Mouse (Mus musculus) forebrain, embryonic 11.5 days (tissue): Measurements from ENCODE around the gene Ugt1a1. TPM values are rescaled to one million over a fixed set of nuclear protein-coding genes. Genes with fewer than 3 reads are reported as not detected.
"Not testable (repeated sequence)": the region's sequence is repeated elsewhere in the genome, so short reads cannot be mapped to it uniquely, and the experiment has no call there.

Experiments
- ATAC-seq: fragments of 200-750 bp; cut with Nextera tagmentation; replicated peaks from 2 replicates; pipeline ENCODE4 v1.8.0; 2017; ENCODE audit warnings: moderate TSS enrichment; ENCODE audit not compliant: low FRiP score
- DNase-seq: peaks from one replicate; pipeline ENCODE4 v3.0.0-alpha.2; 2017; ENCODE audit warnings: low spot score
- H3K27ac ChIP-seq: fragments of 300-500 bp; sonication (generic); 2 replicates; pipeline ENCODE4 v1.5.1; 2014; ENCODE audit warnings: low read depth, low read length
- H3K27me3 ChIP-seq: fragments of 300-500 bp; sonication (generic); 2 replicates; pipeline ENCODE4 v1.6.1; 2014; ENCODE audit warnings: mild to moderate bottlenecking, low read length, mixed read lengths; ENCODE audit not compliant: control insufficient read depth, insufficient read depth
- H3K36me3 ChIP-seq: fragments of 300-500 bp; sonication (generic); 2 replicates; pipeline ENCODE4 v1.6.1; 2014; ENCODE audit warnings: mild to moderate bottlenecking, low read length, moderate library complexity, mixed read lengths; ENCODE audit not compliant: control insufficient read depth, insufficient read depth
- H3K4me1 ChIP-seq: fragments of 300-500 bp; sonication (generic); replicated peaks from 2 replicates; pipeline ENCODE4 v1.6.1; 2014; ENCODE audit warnings: low read length, mixed read lengths; ENCODE audit not compliant: control insufficient read depth, insufficient read depth
- H3K4me2 ChIP-seq: fragments of 300-500 bp; sonication (generic); 2 replicates; pipeline ENCODE4 v1.6.1; 2014; ENCODE audit warnings: low read depth, mild to moderate bottlenecking, low read length, moderate library complexity, mixed read lengths; ENCODE audit not compliant: severe bottlenecking
- H3K4me3 ChIP-seq: fragments of 300-500 bp; sonication (generic); 2 replicates; pipeline ENCODE4 v1.5.1; 2014; ENCODE audit warnings: low read depth, low read length
- H3K9ac ChIP-seq: fragments of 300-500 bp; sonication (generic); 2 replicates; pipeline ENCODE4 v1.6.1; 2014; ENCODE audit warnings: low read length
- H3K9me3 ChIP-seq: fragments of 300-500 bp; sonication (generic); 2 replicates; pipeline ENCODE4 v1.6.1; 2016; ENCODE audit warnings: low read length, mixed read lengths; ENCODE audit not compliant: control insufficient read depth
- WGBS: fragments of 180-500 bp; shearing (Covaris S2); extraction: QIAGEN DNeasy Blood & Tissue Kit; methylation state at CpG from one replicate; pipeline ENCODE4 v1.1.7; 2014; 5-methylcytosine and 5-hydroxymethylcytosine counted together
- polyA plus RNA-seq: library from polyadenylated mRNA; unstranded; fragments of >200 nt; fragmentation: Nextera tagmentation; extraction: Ambion mirVana; gene quantifications from 2 replicates; pipeline ENCODE4 v1.2.1, GENCODE M21; 2014

The Ugt1a1 gene
- polyA plus RNA-seq, 1 experiment from 2014 or later, result not detected

DNA sequence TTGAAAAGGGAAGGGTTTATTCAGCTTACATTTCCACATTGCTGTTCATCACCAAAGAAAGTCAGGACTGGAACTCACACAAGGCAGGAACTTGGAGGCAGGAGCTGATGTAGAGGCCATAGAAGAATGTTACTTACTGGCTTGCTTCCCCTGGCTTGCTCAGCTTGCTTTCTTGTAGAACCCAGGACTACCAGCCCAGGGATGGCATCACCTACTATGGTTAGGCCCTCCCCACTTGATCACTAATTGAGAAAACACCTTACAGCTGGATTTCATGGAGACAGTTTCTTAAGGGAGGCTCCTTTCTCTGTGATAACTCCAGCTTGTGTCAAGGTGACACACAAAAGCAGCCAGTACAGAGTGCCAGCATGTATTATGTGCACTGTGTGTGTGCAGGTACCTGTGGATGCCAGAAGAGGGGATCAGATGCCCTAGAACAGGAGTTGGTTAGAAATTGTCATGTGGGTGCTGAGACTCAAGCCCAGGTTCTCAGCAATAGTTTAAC lies 11.3 kb downstream of the Ugt1a1 start:
- DNase-seq, result peak; percentile 53
- H3K4me3 ChIP-seq, H3K9ac ChIP-seq, H3K4me1 ChIP-seq, H3K27ac ChIP-seq, ATAC-seq, H3K27me3 ChIP-seq, H3K36me3 ChIP-seq, H3K4me2 ChIP-seq: not testable (repeated sequence)
- peaks cover 31% of the 10 kb centered on the region for H3K9me3 ChIP-seq

DNA sequence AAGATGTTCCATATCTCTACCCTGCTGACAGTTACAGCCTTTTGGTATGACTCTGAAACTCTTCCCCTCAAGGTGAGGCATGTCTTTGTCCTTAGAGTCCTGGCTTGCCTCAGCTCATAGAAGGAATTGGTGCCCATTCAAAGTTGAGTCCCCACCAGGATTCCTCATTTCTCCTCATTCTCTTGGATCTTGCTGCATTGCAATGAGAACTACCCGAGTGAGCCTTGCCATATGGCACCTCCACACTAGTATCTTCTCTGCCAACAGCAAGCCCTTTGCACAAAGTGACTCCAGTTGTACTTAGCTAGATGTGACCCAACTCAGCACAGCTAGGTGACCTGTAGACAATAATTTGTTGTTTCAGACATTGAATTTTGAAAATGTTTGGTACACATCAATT lies 11.8 kb downstream of the Ugt1a1 start:
- Histone ChIP-seq H3K4me3 (no peak overlapping the region), H3K27ac (no peak overlapping the region), H3K36me3 (no peaks in the 10 kb centered on the region), H3K9ac (no peak overlapping the region), H3K4me1 (no peaks in the 10 kb centered on the region), H3K27me3 (no peaks in the 10 kb centered on the region), H3K9me3 (peaks cover 36% of the 10 kb centered on the region), H3K4me2 (no peak overlapping the region)
- no peak for ATAC-seq
- WGBS, result 53% methylated on average over 1 of the region's 1 CpGs
- DNase-seq, result peak; percentile 54

DNA sequence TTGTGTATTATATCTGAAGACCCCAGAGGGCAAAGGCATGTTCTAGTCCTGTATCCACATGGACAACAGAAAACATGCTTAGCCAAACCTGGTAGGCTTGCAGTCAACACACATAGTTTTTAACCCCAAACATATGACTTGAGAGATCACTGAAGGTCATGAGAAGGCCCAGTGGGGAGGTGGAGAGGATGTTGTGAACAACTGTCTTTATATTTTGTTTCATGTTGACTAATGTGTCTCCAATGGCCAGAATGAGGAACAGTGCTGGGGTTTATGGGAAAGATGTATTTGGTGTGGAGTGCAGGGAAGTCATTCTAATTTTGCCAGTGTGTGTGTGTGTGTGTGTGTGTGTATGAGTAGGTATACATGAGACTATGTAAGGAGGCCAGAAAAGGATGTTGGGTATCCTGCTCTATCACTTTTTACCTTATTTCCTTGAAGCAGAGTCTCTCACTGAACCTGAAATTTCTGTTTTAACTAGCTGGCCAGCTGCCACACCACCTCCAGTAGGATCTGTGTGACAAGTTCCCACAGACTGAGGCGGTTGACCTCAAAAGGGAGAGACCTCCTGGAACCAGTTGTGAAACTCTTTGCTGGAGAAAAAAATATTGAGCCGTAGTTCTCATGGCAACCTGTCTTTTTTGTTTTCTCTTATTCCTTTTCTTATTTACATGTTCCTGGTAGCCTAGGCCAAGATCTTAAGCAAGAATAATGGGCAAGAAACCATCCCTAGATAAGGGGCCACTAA lies 12.4 kb downstream of the Ugt1a1 start:
- WGBS, result 79% methylated on average over 2 of the region's 2 CpGs
- no peaks in the 10 kb centered on the region for H3K4me1 ChIP-seq
- no peak overlapping the region for H3K9ac ChIP-seq
- no peak overlapping the region for H3K27ac ChIP-seq
- H3K4me2 ChIP-seq, result no peak overlapping the region
- no peaks in the 10 kb centered on the region for H3K27me3 ChIP-seq
- DNase-seq (peak; percentile 53), ATAC-seq (no peak)
- peaks cover 42% of the 10 kb centered on the region for H3K9me3 ChIP-seq
- no peaks in the 10 kb centered on the region for H3K36me3 ChIP-seq
- H3K4me3 ChIP-seq, result no peak overlapping the region

DNA sequence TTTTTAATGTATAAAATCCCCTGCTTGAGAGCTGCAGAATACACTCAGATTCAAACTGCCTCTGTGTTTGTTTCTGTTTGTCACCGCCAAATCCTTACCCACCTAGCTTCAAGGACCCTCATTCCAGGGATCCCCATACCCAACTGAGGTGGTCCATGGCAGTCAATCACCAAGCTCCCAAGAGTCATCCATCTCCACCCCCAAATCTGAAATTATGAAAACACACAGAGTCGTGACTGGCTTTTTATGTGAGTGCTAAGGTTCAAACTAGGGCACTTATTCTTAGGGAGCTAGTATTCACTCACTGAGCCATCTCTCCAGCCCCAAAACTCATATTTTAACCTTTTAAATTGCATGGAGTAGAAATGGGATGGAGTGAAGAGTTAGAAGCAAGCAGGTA lies 13.5 kb downstream of the Ugt1a1 start:
- H3K36me3 ChIP-seq, H3K4me1 ChIP-seq, DNase-seq, H3K27me3 ChIP-seq, H3K9ac ChIP-seq, H3K4me3 ChIP-seq, ATAC-seq, H3K27ac ChIP-seq, H3K4me2 ChIP-seq: not testable (repeated sequence)
- peaks cover 53% of the 10 kb centered on the region for H3K9me3 ChIP-seq
- WGBS, result 39% methylated on average over 2 of the region's 2 CpGs

DNA sequence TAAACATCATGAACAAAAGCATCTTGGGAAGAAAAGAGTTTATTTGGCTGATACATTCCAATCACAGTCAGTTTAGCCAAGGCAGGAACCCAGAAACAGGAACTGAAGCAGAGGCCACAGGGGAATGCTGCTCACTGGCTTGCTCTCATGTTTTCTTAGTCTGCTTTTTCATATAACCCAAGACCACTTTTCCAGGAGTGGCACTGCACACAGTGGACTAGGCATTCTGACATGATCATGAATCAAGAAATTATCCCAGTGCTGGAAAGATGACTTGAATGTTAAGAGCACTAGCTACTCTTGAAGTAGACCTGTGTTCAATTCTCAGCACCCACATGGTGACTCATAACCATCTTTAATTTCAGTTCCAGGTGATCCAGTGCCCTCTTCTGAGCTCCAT lies 14.0 kb downstream of the Ugt1a1 start:
- no peak overlapping the region for H3K4me2 ChIP-seq
- H3K27me3 ChIP-seq, result no peaks in the 10 kb centered on the region
- DNase-seq (no peak), ATAC-seq (no peak)
- no peak overlapping the region for H3K9ac ChIP-seq
- peaks cover 58% of the 10 kb centered on the region for H3K9me3 ChIP-seq
- no peak overlapping the region for H3K27ac ChIP-seq
- H3K4me1 ChIP-seq, result no peaks in the 10 kb centered on the region
- no peaks in the 10 kb centered on the region for H3K36me3 ChIP-seq
- no peak overlapping the region for H3K4me3 ChIP-seq

DNA sequence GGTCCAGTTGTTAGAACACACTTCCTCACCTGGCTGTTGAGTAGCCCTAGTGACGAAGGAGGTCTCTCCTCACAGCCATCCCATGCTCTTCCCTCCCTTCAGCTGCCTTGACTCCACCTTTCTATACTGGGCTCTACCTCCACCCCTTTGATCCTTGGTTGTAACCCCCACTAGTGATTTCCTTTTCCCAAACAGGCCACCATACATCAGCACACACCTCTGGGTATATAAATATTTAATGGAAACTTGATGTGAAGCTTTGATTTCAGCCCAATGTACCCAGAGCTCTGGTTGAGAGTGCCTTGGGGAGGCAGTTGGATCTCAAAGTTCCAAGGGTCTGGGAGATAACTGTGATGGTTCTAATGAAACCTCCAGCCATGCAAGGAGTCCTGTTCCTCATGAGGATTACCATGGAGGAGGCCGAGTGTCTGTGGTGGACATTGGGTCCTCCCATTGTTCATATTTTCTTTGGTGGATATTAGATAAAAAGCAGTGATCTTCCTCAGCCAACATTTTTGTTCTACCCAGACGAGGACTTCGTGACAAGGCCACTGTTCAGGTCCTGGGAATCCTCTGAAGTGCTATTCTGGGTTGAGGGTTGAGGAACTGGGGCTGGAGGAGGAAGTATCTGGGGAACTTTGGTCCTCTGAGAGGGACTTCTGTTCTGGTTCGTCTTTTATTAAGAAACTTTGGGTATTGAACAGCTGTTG lies 15.1 kb downstream of the Ugt1a1 start, which contains the start of gene Mroh2a:
TSS of gene Mroh2a (plus strand) at position 317 of the 710 bp plus-strand sequence.
- Histone ChIP-seq H3K9ac (no peak within 1 kb of the TSS), H3K4me2 (no peak within 1 kb of the TSS), H3K36me3 (no peaks in the 10 kb centered on the region), H3K27me3 (no peaks in the 10 kb centered on the region), H3K9me3 (peaks cover 69% of the 10 kb centered on the region), H3K4me3 (no peak within 1 kb of the TSS), H3K4me1 (no peaks in the 10 kb centered on the region), H3K27ac (no peak within 1 kb of the TSS)
- ATAC-seq (no peak), DNase-seq (peak; percentile 55)
- WGBS, result 59% methylated on average over 5 of the region's 5 CpGs

DNA sequence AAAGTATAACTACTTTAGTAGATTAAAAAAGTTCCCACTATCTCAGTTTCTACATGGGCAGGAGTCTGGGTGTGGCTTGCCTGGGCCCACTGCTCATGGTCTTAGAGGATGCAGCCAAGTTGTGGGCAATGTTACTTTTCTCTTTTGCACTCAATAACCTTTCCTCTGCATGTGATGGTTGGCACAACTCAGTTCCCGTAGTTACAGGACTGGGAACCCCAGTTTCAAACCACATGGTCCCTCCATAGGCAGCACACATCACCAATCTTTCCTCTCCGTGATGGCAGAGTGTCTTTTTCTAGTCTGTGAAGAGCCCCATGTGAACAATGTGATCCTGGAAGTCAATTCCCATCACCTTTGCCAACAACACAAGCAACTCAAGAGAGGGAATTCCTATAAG lies 15.7 kb downstream of the Ugt1a1 start:
- ATAC-seq (no peak), DNase-seq (peak; percentile 51)
- Histone ChIP-seq H3K4me2 (no peak overlapping the region), H3K9me3 (peaks cover 72% of the 10 kb centered on the region), H3K27me3 (no peaks in the 10 kb centered on the region), H3K36me3 (no peaks in the 10 kb centered on the region), H3K4me3 (no peak overlapping the region), H3K27ac (no peak overlapping the region), H3K9ac (no peak overlapping the region), H3K4me1 (no peaks in the 10 kb centered on the region)
- 64% methylated on average over 2 of the region's 2 CpGs for WGBS

DNA sequence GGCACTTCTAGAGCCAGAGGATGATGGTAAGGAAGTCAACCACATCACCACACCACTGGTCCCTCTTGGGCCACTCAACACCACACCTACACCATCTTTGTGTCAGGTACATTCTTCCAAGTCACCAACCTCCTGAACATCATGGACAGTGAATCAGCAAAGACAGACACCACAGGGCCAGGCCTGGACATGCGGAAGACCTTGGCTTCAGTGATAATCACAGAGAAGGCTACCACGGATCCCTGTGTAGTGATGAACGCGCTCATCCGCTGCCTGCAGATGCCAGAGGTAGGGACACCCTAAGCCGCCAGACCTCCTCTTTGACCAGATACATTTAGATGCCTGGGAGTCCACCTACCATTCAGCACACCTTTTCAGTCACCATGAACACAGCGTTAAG lies 16.4 kb downstream of the Ugt1a1 start:
- Histone ChIP-seq H3K9me3 (peaks cover 78% of the 10 kb centered on the region), H3K9ac (no peak overlapping the region), H3K4me2 (no peak overlapping the region), H3K4me3 (no peak overlapping the region), H3K27ac (no peak overlapping the region), H3K27me3 (no peaks in the 10 kb centered on the region), H3K36me3 (no peaks in the 10 kb centered on the region), H3K4me1 (no peaks in the 10 kb centered on the region)
- peak; percentile 53 for DNase-seq
- ATAC-seq, result no peak
- 71% methylated on average over 7 of the region's 7 CpGs for WGBS
